Mouse (Mus musculus) bone marrow, adult 2 months (tissue): ENCODE results near the gene Dguok. TPM values are rescaled to one million over a fixed set of nuclear protein-coding genes. Genes with fewer than 3 reads are reported as not detected.

Experiments
- H3K27ac ChIP-seq: fragments of 200-500 bp; 2 replicates; pipeline ENCODE4 v1.5.1; 2012; ENCODE audit warnings: low read depth, mild to moderate bottlenecking, control low read depth, inconsistent platforms, low read length; ENCODE audit not compliant: control insufficient read depth, poor library complexity, insufficient read depth
- H3K4me1 ChIP-seq: fragments of 200-500 bp; 2 replicates; pipeline ENCODE4 v1.6.1; 2011; ENCODE audit warnings: low read length; ENCODE audit not compliant: control insufficient read depth, insufficient read depth
- H3K4me3 ChIP-seq: fragments of 200-500 bp; replicated peaks from 2 replicates; pipeline ENCODE3; 2011; ENCODE audit warnings: mild to moderate bottlenecking, low read depth, low read length, control low read depth; ENCODE audit not compliant: control insufficient read depth
- CTCF ChIP-seq: fragments of 200-500 bp; IDR thresholded peaks from 2 replicates; pipeline ENCODE4 v1.5.1; 2011; ENCODE audit warnings: low read length, control low read depth; ENCODE audit not compliant: control insufficient read depth, insufficient read depth
- POLR2A ChIP-seq: fragments of 200-500 bp; IDR thresholded peaks from 2 replicates; pipeline ENCODE4 v1.6.1; 2011; ENCODE audit warnings: low read depth, mild to moderate bottlenecking, control low read depth, low read length, borderline replicate concordance; ENCODE audit not compliant: control insufficient read depth
- WGBS: fragments of 180-500 bp; shearing (Covaris S2); methylation state at CpG from one replicate; pipeline ENCODE4 v1.1.7; 2018; 5-methylcytosine and 5-hydroxymethylcytosine counted together
- polyA plus RNA-seq: library from polyadenylated mRNA; stranded (reverse); fragments of >200 nt; gene quantifications from 2 replicates; pipeline ENCODE4 v1.2.4, GENCODE M21; 2011; ENCODE audit warnings: low replicate concordance; ENCODE audit not compliant: missing spikeins, insufficient read depth, insufficient read length

Dguok gene
- polyA plus RNA-seq, 1 experiment, result 38.4 TPM

DNA sequence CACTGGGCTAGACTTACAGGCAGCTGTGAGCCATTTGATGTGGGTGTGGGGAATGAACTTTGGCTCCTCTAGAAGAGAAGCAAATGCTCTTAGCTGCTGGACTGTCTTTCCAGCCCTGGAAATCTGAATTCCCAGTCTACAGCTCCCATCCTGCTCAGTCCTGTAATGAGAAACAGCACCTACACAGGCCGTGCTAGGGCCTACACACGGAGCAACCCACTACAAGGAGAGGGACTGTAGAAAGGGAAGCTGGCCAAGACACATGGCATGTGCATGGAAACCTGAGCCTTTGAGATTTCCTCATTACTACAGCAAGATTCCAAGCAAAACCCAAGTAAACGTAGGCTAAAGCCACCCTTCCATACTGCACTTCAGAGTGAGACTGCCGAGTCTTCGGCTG, 18.6 kb downstream of the Dguok start:
- WGBS, result 86% methylated on average over 5 of the region's 5 CpGs
- no peak overlapping the region for H3K4me3 ChIP-seq
- H3K4me1 ChIP-seq, result peaks cover under 1% of the 10 kb centered on the region
- H3K27ac ChIP-seq, result no peak overlapping the region
- TF ChIP-seq CTCF (no peak), POLR2A (no peak)

DNA sequence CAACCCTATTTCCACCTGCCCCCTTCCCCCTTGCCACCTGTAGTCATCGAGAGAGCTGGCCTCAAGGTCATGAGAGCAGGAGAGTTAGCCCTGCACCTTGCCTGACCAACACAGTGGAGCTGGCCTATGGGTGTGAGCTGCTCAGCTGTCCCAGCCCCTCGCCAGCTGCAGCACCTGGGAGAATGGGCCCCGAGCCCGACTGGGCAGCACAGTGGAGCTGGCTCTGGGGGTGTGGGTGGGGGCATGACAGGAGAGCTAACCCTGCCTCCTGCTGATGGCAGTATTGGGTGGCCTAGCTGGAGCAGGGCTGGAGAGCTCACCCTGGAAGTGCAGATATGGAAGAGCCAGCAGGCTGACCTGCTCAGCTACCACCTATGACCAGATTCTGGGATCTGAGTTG, 19.5 kb downstream of the Dguok start:
- H3K27ac ChIP-seq, result no peak overlapping the region
- WGBS, result 86% methylated on average over 4 of the region's 4 CpGs
- peaks cover 4% of the 10 kb centered on the region for H3K4me1 ChIP-seq
- no peak for TF ChIP-seq CTCF
- TF ChIP-seq POLR2A, result no peak
- H3K4me3 ChIP-seq, result no peak overlapping the region

DNA sequence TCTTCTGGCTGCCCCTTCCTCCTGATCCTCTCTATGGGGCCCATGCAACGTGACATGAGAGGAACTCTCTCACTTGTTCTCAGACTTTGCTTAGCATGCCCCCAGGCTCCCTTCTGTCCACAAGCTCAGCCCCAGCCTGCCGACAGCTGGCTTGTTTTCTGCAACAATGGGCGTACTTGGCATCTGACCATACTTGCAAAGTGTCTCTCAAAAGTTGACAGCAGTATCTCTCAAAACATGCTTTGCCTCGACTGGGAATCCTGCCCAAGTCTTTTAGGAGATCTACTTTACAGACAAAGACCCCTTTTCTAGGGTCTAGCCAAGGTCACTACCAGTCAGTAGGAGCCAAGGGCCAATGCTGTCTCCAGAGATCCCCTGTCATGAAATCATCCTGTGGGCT, 20.9 kb downstream of the Dguok start:
- no peak overlapping the region for H3K4me3 ChIP-seq
- H3K27ac ChIP-seq, result no peak overlapping the region
- H3K4me1 ChIP-seq, result peaks cover 11% of the 10 kb centered on the region
- WGBS, result 74% methylated on average over 4 of the region's 4 CpGs
- TF ChIP-seq CTCF (no peak), POLR2A (no peak)

DNA sequence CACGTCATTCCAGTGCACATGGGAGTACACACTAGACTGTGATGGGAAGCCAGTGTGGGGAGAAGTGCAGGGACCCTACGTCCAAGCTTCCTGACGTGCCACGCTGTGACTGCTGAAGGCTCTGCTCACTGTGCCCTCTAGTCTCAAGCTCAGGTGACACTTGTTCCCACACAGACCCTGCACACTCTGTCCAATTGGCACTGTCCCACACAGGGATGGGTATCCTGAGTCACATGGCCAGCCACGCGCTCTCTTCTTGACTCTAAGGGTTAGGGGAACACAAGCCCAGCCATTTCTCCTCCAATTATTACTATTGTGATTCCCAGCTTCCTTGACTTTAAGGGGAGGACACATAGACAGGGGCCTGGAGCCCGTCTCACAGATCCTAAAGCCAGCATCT, 23.0 kb downstream of the Dguok start:
- Histone ChIP-seq H3K4me3 (no peak overlapping the region), H3K27ac (no peak overlapping the region), H3K4me1 (peaks cover 11% of the 10 kb centered on the region)
- TF ChIP-seq CTCF (no peak), POLR2A (no peak)
- WGBS, result 88% methylated on average over 7 of the region's 7 CpGs

DNA sequence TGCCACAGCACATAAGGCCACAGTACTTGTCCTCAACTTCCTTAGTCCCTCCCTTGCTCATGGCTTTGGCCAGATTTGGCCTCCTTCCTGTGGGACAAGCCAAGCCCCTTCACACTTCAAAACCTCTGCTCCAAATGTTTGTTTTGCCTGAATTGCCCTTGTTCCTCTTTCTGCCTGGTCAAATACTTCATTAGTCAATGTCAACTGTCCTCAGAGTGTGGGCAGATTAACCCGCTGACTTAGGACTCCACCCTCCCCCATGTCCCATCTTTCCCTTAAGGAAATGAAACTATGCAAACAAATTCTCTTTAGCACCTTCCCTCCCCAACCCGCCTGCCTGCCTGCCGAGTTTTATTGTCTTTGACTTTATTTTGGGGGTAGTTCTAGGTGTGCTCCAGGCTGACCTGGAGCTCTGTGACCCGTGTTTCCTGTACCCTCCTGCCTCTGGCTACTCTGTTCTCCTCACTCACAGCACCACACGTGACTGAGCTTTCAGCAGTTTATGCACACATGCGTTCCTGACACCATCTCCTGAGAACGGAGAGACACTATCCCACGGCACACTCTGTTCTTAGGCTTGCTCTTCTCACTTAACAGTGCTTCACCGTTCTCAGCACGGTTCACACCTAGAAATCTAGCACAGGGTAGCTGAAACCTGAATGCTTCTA, 24.2 kb downstream of the Dguok start:
- peaks cover 13% of the 10 kb centered on the region for H3K4me1 ChIP-seq
- TF ChIP-seq POLR2A, result no peak
- TF ChIP-seq CTCF, result no peak
- peak overlapping the region; percentile 60 for H3K27ac ChIP-seq
- 15% methylated on average over 10 of the region's 10 CpGs for WGBS
- no peak overlapping the region for H3K4me3 ChIP-seq

DNA sequence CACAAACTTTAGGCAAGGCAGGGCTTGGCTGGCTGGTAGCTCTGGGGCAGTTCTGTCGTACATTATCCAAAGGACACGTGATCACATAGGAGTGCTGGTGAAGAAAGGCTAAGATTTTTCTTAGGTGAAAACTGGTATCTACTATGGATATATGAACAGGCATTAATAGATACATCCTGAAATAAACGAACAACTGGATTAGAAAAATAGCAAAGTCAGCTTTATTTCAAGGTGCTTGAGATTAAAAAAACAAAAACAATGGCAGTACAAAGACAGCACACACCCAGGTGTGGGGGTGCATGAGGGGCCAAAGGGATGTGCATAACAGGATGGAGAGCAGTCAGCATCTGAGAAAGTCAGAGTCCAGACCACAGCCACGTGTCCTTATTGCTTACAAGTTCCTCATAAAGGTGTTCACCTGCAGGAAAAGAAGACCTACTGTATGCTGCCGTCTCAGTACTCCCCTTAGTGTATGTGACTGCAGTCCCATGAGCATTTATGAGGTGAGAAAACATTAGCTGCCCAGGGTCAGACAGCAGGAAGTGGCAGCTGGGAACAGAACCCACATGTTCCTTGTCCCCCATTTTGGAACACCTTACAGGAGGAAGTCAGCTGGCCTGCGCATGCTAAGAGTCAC, 26.6 kb downstream of the Dguok start:
- 67% methylated on average over 6 of the region's 6 CpGs for WGBS
- H3K27ac ChIP-seq, result no peak overlapping the region
- TF ChIP-seq CTCF (no peak), POLR2A (no peak)
- peaks cover 15% of the 10 kb centered on the region for H3K4me1 ChIP-seq
- no peak overlapping the region for H3K4me3 ChIP-seq

DNA sequence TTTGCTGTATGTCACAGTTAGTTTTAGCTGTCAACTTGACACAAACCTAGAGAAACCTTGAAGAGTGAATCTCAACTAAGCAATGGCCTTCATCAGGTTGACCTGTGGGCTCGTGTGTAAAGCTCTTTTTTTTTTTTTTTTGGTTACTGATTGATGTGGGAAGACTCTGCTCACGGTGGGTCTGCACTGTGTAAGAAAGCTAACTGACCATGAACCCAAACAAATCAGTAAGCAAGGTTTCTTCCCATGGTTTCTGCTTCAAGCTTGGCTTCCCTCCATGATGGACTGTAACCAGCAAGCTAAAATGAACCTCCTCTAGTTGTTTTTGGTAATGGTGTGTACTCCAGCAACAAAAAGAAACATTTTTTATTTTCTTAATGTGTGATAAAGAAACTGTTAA, 27.6 kb downstream of the Dguok start:
- 65% methylated on average over 2 of the region's 2 CpGs for WGBS
- no peak for TF ChIP-seq CTCF
- no peak for TF ChIP-seq POLR2A
- H3K4me3 ChIP-seq, result no peak overlapping the region
- no peak overlapping the region for H3K27ac ChIP-seq
- peaks cover 15% of the 10 kb centered on the region for H3K4me1 ChIP-seq

DNA sequence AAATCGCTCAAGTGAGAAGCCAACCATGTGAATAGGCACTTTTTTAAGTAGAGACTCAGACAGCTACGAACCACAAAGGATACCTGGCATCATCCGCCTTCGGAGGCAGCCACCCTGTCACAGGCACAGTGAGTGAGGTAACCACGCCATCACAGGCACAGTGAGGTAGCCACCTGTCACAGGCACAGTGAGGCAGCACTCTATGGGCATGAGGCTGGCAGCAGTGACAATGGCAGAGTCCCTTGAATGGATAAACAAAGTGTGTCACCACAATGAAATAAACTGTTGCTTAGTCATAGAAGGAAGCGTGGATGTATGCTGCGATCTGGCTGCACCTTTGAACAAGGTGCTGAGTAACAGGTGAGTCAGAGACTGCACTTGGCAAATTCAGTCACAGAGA, 28.1 kb downstream of the Dguok start:
- no peak overlapping the region for H3K27ac ChIP-seq

DNA sequence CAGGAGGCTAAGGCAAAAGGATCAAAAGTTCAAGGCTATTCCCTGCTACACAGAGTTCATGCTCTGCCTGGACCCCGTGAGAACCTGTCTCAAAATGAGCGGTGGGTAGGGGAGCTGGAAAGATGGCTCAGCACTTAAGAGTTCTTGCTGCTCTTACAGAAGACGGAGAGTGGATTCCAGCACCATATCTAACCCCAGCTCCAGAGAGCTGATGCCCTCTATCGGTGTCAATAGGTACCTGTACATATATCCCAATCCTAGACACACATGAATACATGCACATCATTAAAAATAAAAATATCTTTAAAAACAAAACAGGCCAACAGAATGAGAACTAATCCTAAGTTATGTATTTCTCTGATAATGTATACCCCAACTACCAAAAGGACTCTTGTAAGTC, 28.6 kb downstream of the Dguok start:
- peaks cover 15% of the 10 kb centered on the region for H3K4me1 ChIP-seq
- TF ChIP-seq POLR2A, result no peak
- no peak for TF ChIP-seq CTCF
- H3K27ac ChIP-seq, result no peak overlapping the region; the same call in 1 of the 2 replicates
- H3K4me3 ChIP-seq, result no peak overlapping the region
- WGBS, result 53% methylated on average over 4 of the region's 4 CpGs

More for the DNA sequence above, 28.1 kb downstream of the Dguok start:
- H3K4me3 ChIP-seq, result no peak overlapping the region
- peaks cover 15% of the 10 kb centered on the region for H3K4me1 ChIP-seq
- TF ChIP-seq POLR2A (no peak), CTCF (no peak)
- WGBS, result 76% methylated on average over 7 of the region's 7 CpGs
